In the genomic region with DNA sequence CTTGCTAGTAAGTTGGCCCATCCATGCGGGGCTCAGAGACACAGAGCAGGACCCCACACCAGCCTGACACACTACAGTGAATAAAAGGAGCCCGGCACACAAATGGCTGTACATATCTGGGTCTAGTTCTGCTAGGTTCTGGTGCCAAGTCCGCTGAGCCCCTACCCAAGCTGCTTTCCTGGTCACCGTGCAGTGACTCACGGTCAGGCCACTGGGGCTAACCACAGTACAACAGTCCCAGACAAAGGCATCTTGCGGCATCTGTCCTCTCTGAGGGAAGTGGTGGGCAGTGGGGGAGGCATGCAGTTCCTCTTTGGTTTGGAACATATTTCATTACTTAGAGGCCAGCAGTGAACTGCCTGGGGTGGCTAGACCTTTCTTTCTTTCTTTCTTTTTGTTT, we compare ENCODE assay signal across 13 mouse cellular contexts. TPM values are rescaled to one million over a fixed set of nuclear protein-coding genes. Genes with fewer than 3 reads are reported as not detected.
DNase-seq lines count a peak whose midpoint lies in the region; ATAC-seq and TF ChIP-seq lines count a peak whose summit lies in the region.
"Had no signal": no experiment of that assay in that cellular context is flagged by ENCODE, and none has a peak within 500 bp of the region (broad histone marks: within the 10 kb centered on the region; RNA-seq: fewer than 3 reads in every experiment).

No protein-coding gene starts in this region.

- DNase-seq in hindbrain, embryonic 10.5 days (ENCODE audit: low spot score) = no peak
- no peak for DNase-seq in hindbrain, embryonic 14.5 days (ENCODE audit: low spot score)
- DNase-seq in embryonic facial prominence, embryonic 10.5 days (ENCODE audit: low spot score) = no peak
- DNase-seq in cerebellum, adult 18-20 months = no peak
- no peak for DNase-seq in left cerebral cortex, postnatal 4 days
- DNase-seq in right cerebral cortex, postnatal 14 days = no peak

- no peak overlapping the region for H3ac ChIP-seq in C2C12 (ENCODE audit: control insufficient read depth, insufficient read length, low read depth)

- no peak overlapping the region for H3K9ac ChIP-seq in hindbrain, embryonic 14.5 days
- H3K9ac ChIP-seq: hindbrain, embryonic 12.5 days; kidney, embryonic 15.5 days; midbrain, embryonic 12.5 days had no signal

- H3K4me1 ChIP-seq in hindbrain, embryonic 10.5 days (replicated peaks) = peaks cover 21% of the 10 kb centered on the region
- no peaks in the 10 kb centered on the region for H3K4me1 ChIP-seq in hindbrain, embryonic 14.5 days (replicated peaks; ENCODE audit: control insufficient read depth, insufficient read depth, low read length)
- 0 out of 2 replicates have a peak, but pooled peaks cover 3% of the 10 kb centered on the region for H3K4me1 ChIP-seq in embryonic facial prominence, embryonic 10.5 days
- H3K4me1 ChIP-seq: kidney, embryonic 15.5 days; limb, embryonic 10.5 days had no signal

- no peaks in the 10 kb centered on the region for H3K27me3 ChIP-seq in hindbrain, embryonic 10.5 days (ENCODE audit: insufficient read depth, poor library complexity, severe bottlenecking)
- no peaks in the 10 kb centered on the region for H3K27me3 ChIP-seq in hindbrain, embryonic 14.5 days (ENCODE audit: control insufficient read depth, insufficient read depth, low read length)
- no peaks in the 10 kb centered on the region for H3K27me3 ChIP-seq in C2C12 (ENCODE audit: control insufficient read depth, insufficient read depth, insufficient read length)
- H3K27me3 ChIP-seq in embryonic facial prominence, embryonic 10.5 days (replicated peaks; ENCODE audit: low read depth, poor library complexity, severe bottlenecking) = no peaks in the 10 kb centered on the region
- H3K27me3 ChIP-seq: hindbrain, embryonic 12.5 days; kidney, embryonic 15.5 days; midbrain, embryonic 12.5 days had no signal

- H3K4me3 ChIP-seq in hindbrain, embryonic 10.5 days = no peak overlapping the region
- no peak overlapping the region for H3K4me3 ChIP-seq in hindbrain, embryonic 14.5 days (replicated peaks; ENCODE audit: low read length)
- no peak overlapping the region for H3K4me3 ChIP-seq in C2C12 (ENCODE audit: insufficient read depth, poor library complexity, severe bottlenecking)
- H3K4me3 ChIP-seq in embryonic facial prominence, embryonic 10.5 days = no peak overlapping the region
- H3K4me3 ChIP-seq: hindbrain, embryonic 12.5 days; kidney, embryonic 15.5 days; limb, embryonic 10.5 days; midbrain, embryonic 12.5 days had no signal

- no peaks in the 10 kb centered on the region for H3K79me3 ChIP-seq in C2C12 (ENCODE audit: low read depth)

- no peaks in the 10 kb centered on the region for H3K79me2 ChIP-seq in C2C12 (ENCODE audit: control insufficient read depth, insufficient read depth)

- H3K9me3 ChIP-seq in hindbrain, embryonic 10.5 days = 0 out of 2 replicates have a peak, but pooled peaks cover 4% of the 10 kb centered on the region
- no peaks in the 10 kb centered on the region for H3K9me3 ChIP-seq in hindbrain, embryonic 14.5 days (ENCODE audit: control insufficient read depth, low read length)
- H3K9me3 ChIP-seq in embryonic facial prominence, embryonic 10.5 days = no peaks in the 10 kb centered on the region
- H3K9me3 ChIP-seq: kidney, embryonic 15.5 days; limb, embryonic 10.5 days; midbrain, embryonic 12.5 days had no signal

- intact Hi-C loops in left cerebral cortex, postnatal 4 days (cut with DNase I) = loop anchor here (10.0 kb wide), 1 partner anchor 170 kb away; the partner anchor contains the start of genes Iscu and Sart3

- WGBS in hindbrain, embryonic 10.5 days = 90% methylated on average over 6 of the region's 6 CpGs
- 93% methylated on average over 6 of the region's 6 CpGs for WGBS in hindbrain, embryonic 14.5 days
- WGBS in embryonic facial prominence, embryonic 10.5 days = 96% methylated on average over 6 of the region's 6 CpGs

- peak overlapping the region; percentile 66 for H3K27ac ChIP-seq in hindbrain, embryonic 10.5 days
- H3K27ac ChIP-seq in hindbrain, embryonic 14.5 days = no peak overlapping the region
- H3K27ac ChIP-seq in embryonic facial prominence, embryonic 10.5 days (replicated peaks) = 0 out of 2 replicates have a peak overlapping the region, but pooled peaks have one; percentile 1
- H3K27ac ChIP-seq: hindbrain, embryonic 12.5 days; kidney, embryonic 15.5 days; limb, embryonic 10.5 days; midbrain, embryonic 12.5 days had no signal

- peaks cover 100% of the 10 kb centered on the region for H3K36me3 ChIP-seq in hindbrain, embryonic 10.5 days
- H3K36me3 ChIP-seq in hindbrain, embryonic 14.5 days (replicated peaks; ENCODE audit: control insufficient read depth, insufficient read depth) = peaks cover 89% of the 10 kb centered on the region
- H3K36me3 ChIP-seq in C2C12 (ENCODE audit: control insufficient read depth, insufficient read depth) = peaks cover 43% of the 10 kb centered on the region
- peaks cover 99% of the 10 kb centered on the region for H3K36me3 ChIP-seq in embryonic facial prominence, embryonic 10.5 days (replicated peaks)

- no peak overlapping the region for H3K4me2 ChIP-seq in hindbrain, embryonic 14.5 days (replicated peaks)
- H3K4me2 ChIP-seq: hindbrain, embryonic 12.5 days; kidney, embryonic 15.5 days; midbrain, embryonic 12.5 days had no signal

- TF ChIP-seq CTCF in C2C12 (IDR thresholded peaks at IDR 0.05; ENCODE audit: control insufficient read depth, insufficient read depth, insufficient read length) = no peak

- ATAC-seq in hindbrain, embryonic 14.5 days (ENCODE audit: low FRiP score) = no peak
- peak; percentile 98 for ATAC-seq in megakaryocyte, adult 5-6 weeks (ENCODE audit: poor library complexity, severe bottlenecking)

TF ChIP-seq in C2C12, 6 proteins besides CTCF, POLR2A, EP300 and RAD21:
- no peak for TF ChIP-seq USF1 (IDR thresholded peaks at IDR 0.05; ENCODE audit: low read depth)
- TF ChIP-seq MYOG (IDR thresholded peaks at IDR 0.05; ENCODE audit: control insufficient read depth, extremely low read depth, insufficient read length) = no peak
- peak; percentile 64 for TF ChIP-seq MYOD1 (IDR thresholded peaks at IDR 0.05; ENCODE audit: control insufficient read depth, insufficient read length, low read depth)
- peak; percentile 27 for TF ChIP-seq MAX (IDR thresholded peaks at IDR 0.05)
- no peak for TF ChIP-seq CEBPB (IDR thresholded peaks at IDR 0.05; ENCODE audit: low read depth)
- TF ChIP-seq FOSL1 (IDR thresholded peaks at IDR 0.05; ENCODE audit: insufficient read depth, low read length, poor library complexity, severe bottlenecking) = no peak

RNA-seq across cellular contexts. Expression of gene Coro1c, which starts 36.6 kb away (rescaled TPM):
- polyA plus RNA-seq in hindbrain, embryonic 10.5 days (2016; fragmentation: Nextera tagmentation; extraction: Ambion mirVana) = 248 and 258 TPM in 2 replicates
- 172 and 177 TPM in 2 replicates for polyA plus RNA-seq in hindbrain, embryonic 14.5 days (2014; fragmentation: Nextera tagmentation; extraction: Ambion mirVana)
- polyA plus RNA-seq in C2C12 (2012; fragmentation: generic; extraction: Trizol) = 156 TPM
- 178 and 198 TPM in 2 replicates for polyA plus RNA-seq in embryonic facial prominence, embryonic 10.5 days (2016; fragmentation: Nextera tagmentation; extraction: Ambion mirVana)
- 93.2 and 103 TPM in 2 replicates for total RNA-seq in megakaryocyte, adult 5-6 weeks (2015)
- 141 and 145 TPM in 2 replicates for total RNA-seq in megakaryocyte, adult 5-6 weeks (2017)
- 100 to 1,000 TPM; 183 to 194 TPM for total RNA-seq in left cerebral cortex, postnatal 4 days (2021)

RNA-seq across cellular contexts. Expression of gene Ssh1, which starts 48.6 kb away (rescaled TPM):
- 14.8 and 16.9 TPM in 2 replicates for polyA plus RNA-seq in hindbrain, embryonic 10.5 days (2016; fragmentation: Nextera tagmentation; extraction: Ambion mirVana)
- polyA plus RNA-seq in hindbrain, embryonic 14.5 days (2014; fragmentation: Nextera tagmentation; extraction: Ambion mirVana) = 17.8 and 19.4 TPM in 2 replicates
- polyA plus RNA-seq in C2C12 (2012; fragmentation: generic; extraction: Trizol) = 3.7 TPM
- polyA plus RNA-seq in embryonic facial prominence, embryonic 10.5 days (2016; fragmentation: Nextera tagmentation; extraction: Ambion mirVana) = 15.6 and 17.9 TPM in 2 replicates
- 10.2 and 10.4 TPM in 2 replicates for total RNA-seq in megakaryocyte, adult 5-6 weeks (2015)
- total RNA-seq in megakaryocyte, adult 5-6 weeks (2017) = 4.7 and 4.9 TPM in 2 replicates
- 10 to 100 TPM; 36.1 to 36.9 TPM for total RNA-seq in left cerebral cortex, postnatal 4 days (2021)

RNA-seq across cellular contexts. Expression of gene Dao, which starts 58.4 kb away (rescaled TPM):
- not detected in 2 replicates for polyA plus RNA-seq in hindbrain, embryonic 10.5 days (2016; fragmentation: Nextera tagmentation; extraction: Ambion mirVana)
- not detected in 2 replicates for polyA plus RNA-seq in hindbrain, embryonic 14.5 days (2014; fragmentation: Nextera tagmentation; extraction: Ambion mirVana)
- polyA plus RNA-seq in C2C12 (2012; fragmentation: generic; extraction: Trizol) = not detected
- polyA plus RNA-seq in embryonic facial prominence, embryonic 10.5 days (2016; fragmentation: Nextera tagmentation; extraction: Ambion mirVana) = not detected in 2 replicates
- total RNA-seq in megakaryocyte, adult 5-6 weeks (2015) = not detected in 2 replicates
- total RNA-seq in megakaryocyte, adult 5-6 weeks (2017) = not detected in 2 replicates
- total RNA-seq in left cerebral cortex, postnatal 4 days (2021) = not detected
- polyA plus RNA-seq: forebrain, embryonic 11.5 days; hindbrain, embryonic 12.5 days; limb, embryonic 10.5 days; midbrain, embryonic 12.5 days had no signal
